Mouse (Mus musculus) CH12.LX (cell line): ENCODE measurements at regions not wholly inside any gene's neighbourhood (a gene's known extent, or its start where the extent isn't known, plus 50 kb on each side); places are given as distances from the start of the nearest gene placed in this dataset.

Source experiments
- DNase-seq: peaks from one replicate; pipeline ENCODE4 v3.0.0-alpha.2; 2013; ENCODE audit errors: extremely low read depth
- H3K27ac ChIP-seq: 2 replicates; pipeline ENCODE4 v1.5.1; 2012; ENCODE audit warnings: low read depth, mild to moderate bottlenecking, control low read depth, moderate library complexity; ENCODE audit not compliant: insufficient read depth
- H3K27me3 ChIP-seq: replicated peaks from 2 replicates; pipeline ENCODE3; 2012; ENCODE audit warnings: inconsistent platforms
- H3K36me3 ChIP-seq, 2 experiments: replicated peaks in 1 of 2; 2 replicates each; pipeline versions ENCODE3 to v1.6.1; 2012; ENCODE audit warnings: inconsistent platforms in 1 of 2, low read length in 1 of 2, mild to moderate bottlenecking in 1 of 2, mixed read lengths in 1 of 2, moderate library complexity in 1 of 2; ENCODE audit not compliant: control insufficient read depth in 1 of 2, insufficient read depth in 1 of 2
- H3K4me1 ChIP-seq, 2 experiments: 2 replicates each; pipeline ENCODE4 v1.6.1; 2012; ENCODE audit warnings: inconsistent platforms in 1 of 2, moderate library complexity in 1 of 2; ENCODE audit not compliant: insufficient read depth in 2 of 2, control insufficient read depth in 1 of 2
- H3K4me2 ChIP-seq: 2 replicates; pipeline ENCODE4 v1.6.1; 2012; ENCODE audit warnings: low read depth, mild to moderate bottlenecking, control low read depth; ENCODE audit not compliant: poor library complexity, insufficient read depth, severe bottlenecking
- H3K4me3 ChIP-seq, 3 experiments: fragments of 150-350 bp in 1 of 3; sonication (generic) in 1 of 3; replicated peaks in 1 of 3; 2 replicates each; pipeline versions ENCODE3 to v1.5.1; 2011 to 2012; ENCODE audit warnings: low read depth in 2 of 3, low read length in 2 of 3, mild to moderate bottlenecking in 2 of 3, moderate library complexity in 2 of 3, control low read depth in 1 of 3, improper control_type of control experiment in 1 of 3, inconsistent platforms in 1 of 3, mixed read lengths in 1 of 3; ENCODE audit not compliant: poor library complexity in 1 of 3
- H3K79me2 ChIP-seq: replicated peaks from 2 replicates; pipeline ENCODE4 v1.6.1; 2012; ENCODE audit warnings: mild to moderate bottlenecking, moderate library complexity; ENCODE audit not compliant: control insufficient read depth, poor library complexity, insufficient read depth, severe bottlenecking; ENCODE audit errors: extremely low read depth
- H3K9ac ChIP-seq: 2 replicates; pipeline ENCODE4 v1.6.1; 2012; ENCODE audit warnings: low read depth, mild to moderate bottlenecking, control low read depth, moderate library complexity; ENCODE audit not compliant: insufficient read depth
- H3K9me3 ChIP-seq: replicated peaks from 2 replicates; pipeline ENCODE3; 2012; ENCODE audit warnings: low read length, inconsistent platforms, mixed read lengths
- BHLHE40 ChIP-seq: IDR thresholded peaks from 2 replicates; pipeline ENCODE4 v1.6.1; 2011; ENCODE audit warnings: mild to moderate bottlenecking, low read depth, low read length, improper control_type of control experiment
- CHD1 ChIP-seq: IDR thresholded peaks from 2 replicates; pipeline ENCODE4 v1.6.1; 2012; ENCODE audit warnings: low read depth, low read length, improper control_type of control experiment, inconsistent platforms
- CHD2 ChIP-seq: IDR thresholded peaks from 2 replicates; pipeline ENCODE4 v1.6.1; 2011; ENCODE audit warnings: low read length, improper control_type of control experiment
- CTCF ChIP-seq, 2 experiments: IDR thresholded peaks in 1 of 2; conservative IDR thresholded peaks in 1 of 2; 2 replicates each; pipeline ENCODE4 v1.5.1; 2011 to 2012; ENCODE audit warnings: low read depth in 2 of 2, low read length in 2 of 2, improper control_type of control experiment in 1 of 2, inconsistent platforms in 1 of 2, mild to moderate bottlenecking in 1 of 2, moderate library complexity in 1 of 2
- ELF1 ChIP-seq: IDR thresholded peaks from 2 replicates; pipeline ENCODE4 v1.6.1; 2014; ENCODE audit warnings: low read depth, mild to moderate bottlenecking, inconsistent platforms, low read length, improper control_type of control experiment
- ETS1 ChIP-seq: conservative IDR thresholded peaks from 2 replicates; pipeline ENCODE4 v1.6.1; 2012; ENCODE audit warnings: low read depth, mild to moderate bottlenecking, inconsistent platforms, low read length, improper control_type of control experiment, moderate library complexity
- GABPA ChIP-seq: IDR thresholded peaks from 2 replicates; pipeline ENCODE4 v1.6.1; 2012; ENCODE audit warnings: low read depth, low read length, improper control_type of control experiment, inconsistent platforms; ENCODE audit not compliant: insufficient replicate concordance
- JUN ChIP-seq: IDR thresholded peaks from 2 replicates; pipeline ENCODE4 v1.6.1; 2011; ENCODE audit warnings: low read depth, mild to moderate bottlenecking, low read length, improper control_type of control experiment, moderate library complexity; ENCODE audit not compliant: insufficient read depth
- MAFK ChIP-seq: IDR thresholded peaks from 2 replicates; pipeline ENCODE4 v1.6.1; 2011; ENCODE audit warnings: low read length, improper control_type of control experiment; ENCODE audit not compliant: insufficient replicate concordance
- MAX ChIP-seq: IDR thresholded peaks from 2 replicates; pipeline ENCODE4 v1.6.1; 2011; ENCODE audit warnings: low read length, improper control_type of control experiment
- NELFE ChIP-seq: IDR thresholded peaks from 2 replicates; pipeline ENCODE4 v1.6.1; 2011; ENCODE audit warnings: low read depth, low read length, improper control_type of control experiment
- RAD21 ChIP-seq: IDR thresholded peaks from 2 replicates; pipeline ENCODE4 v1.6.1; 2011; ENCODE audit warnings: low read depth, mild to moderate bottlenecking, low read length, improper control_type of control experiment, moderate library complexity
- SIN3A ChIP-seq: IDR thresholded peaks from 2 replicates; pipeline ENCODE4 v1.6.1; 2012; ENCODE audit warnings: low read length, improper control_type of control experiment, inconsistent platforms
- SMC3 ChIP-seq: IDR thresholded peaks from 2 replicates; pipeline ENCODE4 v1.6.1; 2011; ENCODE audit warnings: low read depth, low read length, improper control_type of control experiment
- TCF12 ChIP-seq: IDR thresholded peaks from 2 replicates; pipeline ENCODE4 v1.6.1; 2014; ENCODE audit warnings: low read depth, mild to moderate bottlenecking, inconsistent platforms, low read length, improper control_type of control experiment
- ZC3H11A ChIP-seq: IDR thresholded peaks from 2 replicates; pipeline ENCODE4 v1.6.1; 2012; ENCODE audit warnings: low read depth, mild to moderate bottlenecking, inconsistent platforms, low read length, improper control_type of control experiment
- dilution Hi-C: fragments of 300-500 bp; cut with MboI; formaldehyde crosslinking; loops from 2 replicates; pipeline ENCODE4 v1.14.3; 2020; ENCODE audit warnings: low sequenced_read_pairs; ENCODE audit not compliant: extremely low pct_unique_long_range_greater_than_20kb, extremely low pct_ligation_motif_present
- in situ Hi-C: fragments of 300-500 bp; cut with MboI; formaldehyde crosslinking; loops from 3 replicates; pipeline ENCODE4 v1.14.3; 2019; ENCODE audit warnings: low sequenced_read_pairs, low pct_ligation_motif_present, low pct_unique_long_range_greater_than_20kb, mixed read lengths

- DNase-seq: no peak
These were observed 275.5 kb upstream of the Gm5148 start for GRCm38 (mm10) chr3:37999779-38000178.

GRCm38 (mm10) chr3:37997998-37998397 is 273.7 kb upstream of the Gm5148 start:
- Histone ChIP-seq H3K36me3 (no peaks in the 10 kb centered on the region), H3K4me1 (peaks cover 0 to 5% of the 10 kb centered on the region in 2 experiments; a peak in 1 of 4 replicates), H3K4me2 (no peak overlapping the region), H3K9ac (no peak overlapping the region), H3K79me2 (no peaks in the 10 kb centered on the region), H3K4me3 (no peak overlapping the region), H3K9me3 (no peaks in the 10 kb centered on the region), H3K27ac (no peak overlapping the region), H3K27me3 (no peaks in the 10 kb centered on the region)
- DNase-seq: no peak
- no peak for TF ChIP-seq CHD2
- dilution Hi-C loops: no loop called here
- in situ Hi-C loops: no loop called here

More at GRCm38 (mm10) chr3:37999779-38000178, 275.5 kb upstream of the Gm5148 start:
- peaks cover 0 to 5% of the 10 kb centered on the region in 2 experiments; a peak in 1 of 4 replicates for H3K4me1 ChIP-seq
- in situ Hi-C loops (no loop called here), dilution Hi-C loops (no loop called here)
- no peaks in the 10 kb centered on the region for H3K27me3 ChIP-seq
- TF ChIP-seq SIN3A (no peak), MAX (no peak), GABPA (no peak), ETS1 (no peak), JUN (no peak), ELF1 (no peak), TCF12 (no peak), BHLHE40 (no peak)
- H3K4me3 ChIP-seq: no peak overlapping the region
- H3K9me3 ChIP-seq: no peaks in the 10 kb centered on the region
- no peak overlapping the region for H3K27ac ChIP-seq
- H3K79me2 ChIP-seq: no peaks in the 10 kb centered on the region
- no peak overlapping the region for H3K4me2 ChIP-seq
- H3K36me3 ChIP-seq: no peaks in the 10 kb centered on the region
- no peak overlapping the region for H3K9ac ChIP-seq

- H3K27me3 ChIP-seq: no peaks in the 10 kb centered on the region
- no peak for DNase-seq
- peak; percentile 26 for TF ChIP-seq RAD21
- no peak for TF ChIP-seq MAFK
- no peak for TF ChIP-seq CHD1
- TF ChIP-seq ZC3H11A: no peak
- TF ChIP-seq NELFE: no peak
- peak; percentile 66 for TF ChIP-seq SMC3
- peak in 1 of 2 experiments; percentile 57; a peak in 2 of 4 replicates for TF ChIP-seq CTCF (conservative IDR thresholded peaks at IDR 0.05 in 1 of 2, IDR thresholded peaks at IDR 0.05 in 1 of 2; ENCODE audit: low read depth in 2 of 2, low read length in 2 of 2)
- TF ChIP-seq, all 38 proteins: peak for 3
- H3K4me3 ChIP-seq: no peak overlapping the region
- in situ Hi-C loops (no loop called here), dilution Hi-C loops (no loop called here)
- no peaks in the 10 kb centered on the region for H3K79me2 ChIP-seq
- H3K27ac ChIP-seq: no peak overlapping the region
- no peaks in the 10 kb centered on the region for H3K9me3 ChIP-seq
- no peak overlapping the region for H3K9ac ChIP-seq
- no peak overlapping the region for H3K4me2 ChIP-seq
- no peaks in the 10 kb centered on the region for H3K36me3 ChIP-seq
- no peaks in the 10 kb centered on the region for H3K4me1 ChIP-seq
These were observed 265.7 kb upstream of the Gm5148 start for GRCm38 (mm10) chr3:37989992-37990391.
